Mouse (Mus musculus): ENCODE measurements around the gene Kcnk16. TPM values are rescaled to one million over a fixed set of nuclear protein-coding genes. Genes with fewer than 3 reads are reported as not detected.

Gene Kcnk16
- polyA plus RNA-seq, 1 experiment from 2014 or later: 5.7 TPM

DNA sequence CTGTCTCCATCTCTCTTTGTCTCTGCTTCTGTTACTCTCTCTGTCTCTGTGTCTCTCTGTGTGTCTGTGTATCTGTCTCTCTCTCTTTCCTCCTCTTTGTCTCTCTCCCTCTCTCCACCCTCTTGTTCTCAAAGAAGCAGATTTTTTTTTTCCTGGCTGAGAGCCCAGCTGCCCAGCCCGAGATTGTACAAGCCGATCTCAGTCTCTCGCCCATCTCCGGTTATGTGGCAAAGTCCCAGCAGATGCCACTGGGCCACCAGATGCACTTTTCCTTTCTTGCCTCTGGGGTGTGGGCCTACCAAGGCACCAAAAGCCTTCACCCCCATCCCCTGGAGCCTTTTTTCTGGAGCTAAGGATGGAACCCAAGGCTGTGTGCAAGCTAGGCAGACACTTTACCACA, 44.8 kb downstream of the Kcnk16 start:
- ATAC-seq: no peak
- Histone ChIP-seq H3K36me3 (ENCODE audit: control insufficient read depth, insufficient read depth, low read length) (no peaks in the 10 kb centered on the region), H3K27ac (ENCODE audit: low read length) (no peak overlapping the region), H3K4me2 (ENCODE audit: low read depth, low read length) (no peak overlapping the region), H3K4me1 (ENCODE audit: control insufficient read depth, insufficient read depth, low read length) (peaks cover 27% of the 10 kb centered on the region), H3K4me3 (ENCODE audit: low read length) (no peak overlapping the region), H3K27me3 (replicated peaks; ENCODE audit: control insufficient read depth, insufficient read depth, low read length) (no peaks in the 10 kb centered on the region), H3K9me3 (ENCODE audit: control insufficient read depth, low read length) (no peaks in the 10 kb centered on the region), H3K9ac (ENCODE audit: low read depth, low read length) (no peak overlapping the region; the same call in 1 of the 2 replicates)
- WGBS: 31% methylated on average over 4 of the region's 4 CpGs

DNA sequence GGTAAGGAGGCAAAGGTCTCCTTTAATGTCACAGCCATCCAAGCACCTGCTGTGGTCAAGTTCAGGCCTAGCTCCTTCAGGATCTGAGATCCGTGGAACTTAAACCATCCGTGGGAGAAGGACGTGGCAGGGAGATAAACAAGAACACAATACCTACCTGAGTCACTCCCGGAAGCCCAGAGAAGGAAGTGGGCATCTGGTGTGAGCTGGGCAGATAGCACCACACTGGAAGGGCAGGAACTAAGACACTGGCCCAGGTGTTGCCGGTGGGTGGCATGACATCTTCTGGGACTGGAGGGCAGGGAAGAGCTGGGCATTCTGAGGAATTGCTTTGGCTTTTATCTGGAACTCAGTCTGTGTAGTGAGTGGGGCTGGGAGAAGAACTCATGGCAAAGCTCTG, 45.7 kb downstream of the Kcnk16 start:
- no peak overlapping the region for H3K27ac ChIP-seq (ENCODE audit: low read length)
- no peaks in the 10 kb centered on the region for H3K27me3 ChIP-seq (replicated peaks; ENCODE audit: control insufficient read depth, insufficient read depth, low read length)
- no peaks in the 10 kb centered on the region for H3K36me3 ChIP-seq (ENCODE audit: control insufficient read depth, insufficient read depth, low read length)
- 79% methylated on average over 5 of the region's 5 CpGs for WGBS
- H3K4me3 ChIP-seq (ENCODE audit: low read length): no peak overlapping the region
- H3K4me1 ChIP-seq (ENCODE audit: control insufficient read depth, insufficient read depth, low read length): peaks cover 18% of the 10 kb centered on the region
- H3K9me3 ChIP-seq (ENCODE audit: control insufficient read depth, low read length): no peaks in the 10 kb centered on the region
- H3K9ac ChIP-seq (ENCODE audit: low read depth, low read length): no peak overlapping the region
- ATAC-seq: no peak
- H3K4me2 ChIP-seq (ENCODE audit: low read depth, low read length): no peak overlapping the region

DNA sequence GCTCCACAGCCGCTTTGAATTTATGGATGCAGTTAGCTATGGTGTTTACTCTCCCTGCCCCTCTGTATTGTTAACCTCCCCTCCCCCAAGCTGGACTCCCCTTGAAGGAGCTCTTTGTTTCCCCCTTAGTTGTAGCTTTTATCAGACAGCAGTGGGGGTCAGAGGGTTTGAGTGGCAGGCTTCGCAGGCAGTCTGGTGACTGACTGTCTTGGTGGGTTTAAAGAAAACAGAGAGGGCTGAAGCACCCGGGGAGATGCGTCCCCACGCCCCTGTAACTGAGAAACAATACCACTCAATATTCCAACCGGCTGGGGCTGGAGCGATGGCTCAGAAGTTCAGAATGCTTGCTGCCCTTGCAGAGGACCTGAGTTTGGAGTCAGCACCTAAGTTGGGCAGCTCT, 47.9 kb downstream of the Kcnk16 start:
- Histone ChIP-seq H3K27ac (ENCODE audit: low read length) (no peak overlapping the region), H3K4me2 (ENCODE audit: low read depth, low read length) (no peak overlapping the region), H3K9ac (ENCODE audit: low read depth, low read length) (no peak overlapping the region), H3K27me3 (replicated peaks; ENCODE audit: control insufficient read depth, insufficient read depth, low read length) (no peaks in the 10 kb centered on the region), H3K4me3 (ENCODE audit: low read length) (no peak overlapping the region), H3K4me1 (ENCODE audit: control insufficient read depth, insufficient read depth, low read length) (peaks cover 12% of the 10 kb centered on the region; the same call in 1 of the 2 replicates), H3K9me3 (ENCODE audit: control insufficient read depth, low read length) (no peaks in the 10 kb centered on the region), H3K36me3 (ENCODE audit: control insufficient read depth, insufficient read depth, low read length) (no peaks in the 10 kb centered on the region)
- peak; percentile 5; the same call in 1 of the 2 replicates for ATAC-seq
- WGBS: 49% methylated on average over 7 of the region's 7 CpGs

GRCm38 (mm10) chr14:20219849-20220248, 49.1 kb downstream of the Kcnk16 start:
- Histone ChIP-seq H3K36me3 (ENCODE audit: control insufficient read depth, insufficient read depth, low read length) (no peaks in the 10 kb centered on the region), H3K9ac (ENCODE audit: low read depth, low read length) (no peak overlapping the region), H3K27ac (ENCODE audit: low read length) (no peak overlapping the region), H3K4me2 (ENCODE audit: low read depth, low read length) (no peak overlapping the region), H3K4me3 (ENCODE audit: low read length) (no peak overlapping the region), H3K4me1 (ENCODE audit: control insufficient read depth, insufficient read depth, low read length) (peaks cover 2% of the 10 kb centered on the region; the same call in 1 of the 2 replicates), H3K27me3 (replicated peaks; ENCODE audit: control insufficient read depth, insufficient read depth, low read length) (no peaks in the 10 kb centered on the region), H3K9me3 (ENCODE audit: control insufficient read depth, low read length) (no peaks in the 10 kb centered on the region)
- 45% methylated on average over 1 of the region's 1 CpGs for WGBS
- ATAC-seq: peak; percentile 39; the same call in 1 of the 2 replicates

DNA sequence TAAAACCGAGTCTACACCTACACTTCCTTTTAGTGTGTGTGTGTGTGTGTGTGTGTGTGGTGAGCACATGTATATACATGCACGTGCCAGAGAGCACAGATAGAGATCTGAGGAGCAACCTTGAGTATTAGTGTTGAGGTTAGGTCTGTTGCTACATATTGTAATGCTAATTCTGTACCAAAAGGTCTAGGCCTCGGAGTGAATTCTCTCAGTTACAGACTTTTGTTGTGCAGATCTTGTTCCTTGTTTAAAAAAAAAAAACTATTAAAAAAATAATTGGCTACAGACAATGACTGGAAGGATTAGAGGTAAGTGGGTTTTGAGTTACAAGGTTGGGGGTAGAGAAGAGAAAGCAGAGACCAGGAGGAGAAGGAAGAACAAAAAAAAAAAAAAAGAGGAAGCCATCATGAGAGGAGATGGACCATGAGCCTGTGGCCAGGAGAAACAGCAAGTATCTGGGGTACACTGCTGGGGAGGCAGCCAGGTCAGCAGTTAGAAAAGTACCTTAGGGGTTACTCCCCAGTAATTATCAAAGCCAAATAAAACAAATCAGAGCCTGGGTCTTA, 51.6 kb downstream of the Kcnk16 start:
- Histone ChIP-seq H3K4me3 (ENCODE audit: low read length) (no peak overlapping the region), H3K36me3 (ENCODE audit: control insufficient read depth, insufficient read depth, low read length) (no peaks in the 10 kb centered on the region), H3K4me1 (ENCODE audit: control insufficient read depth, insufficient read depth, low read length) (peaks cover 3% of the 10 kb centered on the region; the same call in 1 of the 2 replicates), H3K27me3 (replicated peaks; ENCODE audit: control insufficient read depth, insufficient read depth, low read length) (no peaks in the 10 kb centered on the region), H3K9me3 (ENCODE audit: control insufficient read depth, low read length) (no peaks in the 10 kb centered on the region), H3K9ac (ENCODE audit: low read depth, low read length) (no peak overlapping the region), H3K27ac (ENCODE audit: low read length) (no peak overlapping the region), H3K4me2 (ENCODE audit: low read depth, low read length) (no peak overlapping the region)
- WGBS: 64% methylated on average over 3 of the region's 3 CpGs
- no peak for ATAC-seq

- Histone ChIP-seq H3K4me3 (ENCODE audit: low read length) (no peak overlapping the region), H3K27me3 (replicated peaks; ENCODE audit: control insufficient read depth, insufficient read depth, low read length) (no peaks in the 10 kb centered on the region), H3K36me3 (ENCODE audit: control insufficient read depth, insufficient read depth, low read length) (no peaks in the 10 kb centered on the region), H3K4me2 (ENCODE audit: low read depth, low read length) (no peak overlapping the region), H3K4me1 (ENCODE audit: control insufficient read depth, insufficient read depth, low read length) (peaks cover 3% of the 10 kb centered on the region; the same call in 1 of the 2 replicates), H3K27ac (ENCODE audit: low read length) (no peak overlapping the region), H3K9me3 (ENCODE audit: control insufficient read depth, low read length) (no peaks in the 10 kb centered on the region), H3K9ac (ENCODE audit: low read depth, low read length) (no peak overlapping the region)
- no peak for ATAC-seq
- WGBS: 83% methylated on average over 7 of the region's 7 CpGs
Observed at GRCm38 (mm10) chr14:20216561-20217298, 52.3 kb downstream of the Kcnk16 start.

DNA sequence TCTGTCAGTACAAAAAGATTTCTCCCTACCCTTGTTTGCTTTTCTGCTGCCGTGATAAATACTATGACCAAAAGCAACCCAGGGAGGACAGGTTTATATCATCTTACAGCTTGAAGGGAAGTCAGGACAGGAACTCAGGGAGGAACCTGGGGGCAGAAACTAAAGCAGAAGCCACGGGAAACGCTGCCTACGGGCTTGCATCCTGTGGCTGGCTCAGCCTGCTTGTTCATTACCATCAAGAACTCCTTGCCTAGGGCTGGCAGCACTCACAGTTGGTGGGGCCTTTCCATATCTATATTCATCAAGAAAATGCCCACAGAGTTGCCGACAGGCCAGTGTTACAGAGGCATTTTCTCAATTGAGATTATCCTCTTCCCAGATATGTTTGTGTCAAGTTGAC, 53.2 kb downstream of the Kcnk16 start:
- no peak for ATAC-seq
- H3K27me3 ChIP-seq (replicated peaks; ENCODE audit: control insufficient read depth, insufficient read depth, low read length): no peaks in the 10 kb centered on the region
- WGBS: 42% methylated on average over 5 of the region's 5 CpGs
- no peak overlapping the region for H3K9ac ChIP-seq (ENCODE audit: low read depth, low read length)
- no peaks in the 10 kb centered on the region for H3K36me3 ChIP-seq (ENCODE audit: control insufficient read depth, insufficient read depth, low read length)
- no peaks in the 10 kb centered on the region for H3K9me3 ChIP-seq (ENCODE audit: control insufficient read depth, low read length)
- no peak overlapping the region for H3K4me3 ChIP-seq (ENCODE audit: low read length)
- H3K27ac ChIP-seq (ENCODE audit: low read length): no peak overlapping the region
- no peak overlapping the region for H3K4me2 ChIP-seq (ENCODE audit: low read depth, low read length)
- H3K4me1 ChIP-seq (ENCODE audit: control insufficient read depth, insufficient read depth, low read length): peaks cover 3% of the 10 kb centered on the region; the same call in 1 of the 2 replicates

- peaks cover 3% of the 10 kb centered on the region; the same call in 1 of the 2 replicates for H3K4me1 ChIP-seq (ENCODE audit: control insufficient read depth, insufficient read depth, low read length)
- ATAC-seq: peak; percentile 59; the same call in 1 of the 2 replicates
- H3K4me3 ChIP-seq (ENCODE audit: low read length): no peak overlapping the region
- H3K27me3 ChIP-seq (replicated peaks; ENCODE audit: control insufficient read depth, insufficient read depth, low read length): no peaks in the 10 kb centered on the region
- no peaks in the 10 kb centered on the region for H3K9me3 ChIP-seq (ENCODE audit: control insufficient read depth, low read length)
- no peak overlapping the region for H3K9ac ChIP-seq (ENCODE audit: low read depth, low read length)
- H3K27ac ChIP-seq (ENCODE audit: low read length): no peak overlapping the region
- H3K36me3 ChIP-seq (ENCODE audit: control insufficient read depth, insufficient read depth, low read length): no peaks in the 10 kb centered on the region
- WGBS: 70% methylated on average over 7 of the region's 7 CpGs
- H3K4me2 ChIP-seq (ENCODE audit: low read depth, low read length): no peak overlapping the region
Observed at GRCm38 (mm10) chr14:20214125-20214524, 54.9 kb downstream of the Kcnk16 start.

GRCm38 (mm10) chr14:20211754-20212601, 57.0 kb downstream of the Kcnk16 start:
- ATAC-seq: no peak
- Histone ChIP-seq H3K4me3 (ENCODE audit: low read length) (no peak overlapping the region), H3K9ac (ENCODE audit: low read depth, low read length) (no peak overlapping the region), H3K9me3 (ENCODE audit: control insufficient read depth, low read length) (no peaks in the 10 kb centered on the region), H3K36me3 (ENCODE audit: control insufficient read depth, insufficient read depth, low read length) (no peaks in the 10 kb centered on the region), H3K4me2 (ENCODE audit: low read depth, low read length) (no peak overlapping the region), H3K27me3 (replicated peaks; ENCODE audit: control insufficient read depth, insufficient read depth, low read length) (no peaks in the 10 kb centered on the region), H3K4me1 (ENCODE audit: control insufficient read depth, insufficient read depth, low read length) (peaks cover 6% of the 10 kb centered on the region; the same call in 1 of the 2 replicates), H3K27ac (ENCODE audit: low read length) (no peak overlapping the region)
- 40% methylated on average over 9 of the region's 9 CpGs for WGBS

All from intestine, embryonic 16.5 days (tissue).